Mouse (Mus musculus) kidney, postnatal 0 days (tissue): ENCODE data around the gene Timd4. TPM values are rescaled to one million over a fixed set of nuclear protein-coding genes. Genes with fewer than 3 reads are reported as not detected.

Experiments used
- ATAC-seq: fragments of 200-750 bp; cut with Nextera tagmentation; replicated peaks from 2 replicates; pipeline ENCODE4 v1.8.0; 2017; ENCODE audit warnings: low read depth, moderate number of reproducible peaks, moderate TSS enrichment, moderate library complexity; ENCODE audit not compliant: low FRiP score
- DNase-seq: peaks from one replicate; pipeline ENCODE4 v3.0.0-alpha.2; 2016; ENCODE audit warnings: low spot score
- H3K27ac ChIP-seq: fragments of 300-500 bp; sonication (generic); 2 replicates; pipeline ENCODE4 v1.5.1; 2014; ENCODE audit warnings: mild to moderate bottlenecking
- H3K27me3 ChIP-seq: fragments of 300-500 bp; sonication (generic); 2 replicates; pipeline ENCODE4 v1.6.1; 2014; ENCODE audit warnings: low read length, mixed read lengths; ENCODE audit not compliant: insufficient read depth
- H3K36me3 ChIP-seq: fragments of 300-500 bp; sonication (generic); 2 replicates; pipeline ENCODE4 v1.6.1; 2014; ENCODE audit warnings: low read length, mixed read lengths; ENCODE audit not compliant: insufficient read depth
- H3K4me1 ChIP-seq: fragments of 300-500 bp; sonication (generic); replicated peaks from 2 replicates; pipeline ENCODE4 v1.6.1; 2014; ENCODE audit warnings: antibody characterized with exemption, low read length, mixed read lengths; ENCODE audit not compliant: insufficient read depth
- H3K4me2 ChIP-seq: fragments of 300-500 bp; sonication (generic); 2 replicates; pipeline ENCODE4 v1.6.1; 2014; ENCODE audit warnings: mild to moderate bottlenecking, low read length, moderate library complexity, mixed read lengths
- H3K4me3 ChIP-seq: fragments of 300-500 bp; sonication (generic); replicated peaks from 2 replicates; pipeline ENCODE4 v1.5.1; 2014; ENCODE audit warnings: low read depth, low read length
- H3K9ac ChIP-seq: fragments of 300-500 bp; sonication (generic); 2 replicates; pipeline ENCODE4 v1.6.1; 2014; ENCODE audit warnings: low read depth, low read length
- H3K9me3 ChIP-seq: fragments of 300-500 bp; sonication (generic); replicated peaks from 2 replicates; pipeline ENCODE4 v1.6.1; 2016; ENCODE audit warnings: low read length, inconsistent platforms, mixed read lengths
- CTCF ChIP-seq: IDR thresholded peaks from 2 replicates; pipeline ENCODE4 v1.5.1; 2016; ENCODE audit warnings: antibody characterized with exemption, low read depth, mild to moderate bottlenecking, moderate library complexity
- WGBS: fragments of 180-500 bp; shearing (Covaris S2); extraction: QIAGEN DNeasy Blood & Tissue Kit; methylation state at CpG from one replicate; pipeline ENCODE4 v1.1.7; 2014; 5-methylcytosine and 5-hydroxymethylcytosine counted together
- polyA plus RNA-seq: library from polyadenylated mRNA; unstranded; fragments of >200 nt; fragmentation: Nextera tagmentation; extraction: Ambion mirVana; gene quantifications from 2 replicates; pipeline ENCODE4 v1.2.1, GENCODE M21; 2015

Gene Timd4
- polyA plus RNA-seq, 1 experiment from 2014 or later, result 0.11 TPM

DNA sequence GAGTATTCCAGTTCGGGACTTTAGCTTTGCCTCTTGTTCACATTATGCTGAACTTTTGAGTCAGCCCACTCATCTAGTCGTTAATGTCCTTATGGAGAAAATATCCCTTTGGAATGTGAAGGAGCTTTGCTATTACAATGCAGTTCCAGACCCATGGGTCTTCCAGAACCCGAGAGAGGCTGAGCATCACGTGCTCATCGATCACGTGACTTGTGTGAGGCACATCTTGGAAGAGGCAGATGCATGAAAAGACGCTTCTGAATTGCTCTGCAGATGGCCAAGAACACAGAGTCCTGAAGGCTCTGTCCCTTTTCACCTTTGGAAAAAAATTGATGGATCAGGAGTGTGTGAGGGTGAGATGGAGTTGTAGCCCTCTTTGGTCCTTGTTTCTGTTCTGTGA, 58.0 kb downstream of the Timd4 start:
- no peak overlapping the region for H3K27ac ChIP-seq

DNA sequence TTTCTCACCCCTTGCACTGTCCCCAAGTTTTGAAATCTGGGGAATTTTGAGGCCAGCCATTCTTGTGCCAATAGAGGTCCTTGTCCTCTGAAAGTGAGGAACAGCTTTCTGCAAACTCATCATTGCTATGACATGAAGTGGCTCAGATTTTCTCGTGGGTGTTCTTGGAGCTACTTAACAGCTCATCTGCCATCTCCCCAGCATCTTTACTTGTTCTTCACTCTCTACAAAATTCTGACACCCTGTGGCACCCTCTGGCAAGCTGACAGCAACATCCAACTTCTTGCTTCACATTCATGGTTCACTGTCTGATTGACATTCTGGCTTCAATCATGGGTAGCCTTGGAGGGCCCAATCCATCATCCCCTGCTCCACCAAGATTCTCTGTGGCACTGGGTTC, 65.2 kb downstream of the Timd4 start:
- Histone ChIP-seq H3K9me3 (no peaks in the 10 kb centered on the region), H3K36me3 (no peaks in the 10 kb centered on the region), H3K4me3 (no peak overlapping the region), H3K4me1 (no peaks in the 10 kb centered on the region), H3K4me2 (no peak overlapping the region), H3K9ac (no peak overlapping the region), H3K27ac (no peak overlapping the region), H3K27me3 (no peaks in the 10 kb centered on the region)
- DNase-seq (no peak), ATAC-seq (no peak)
- 67% methylated on average over 1 of the region's 1 CpGs for WGBS
- no peak for TF ChIP-seq CTCF

More for the DNA sequence above, 58.0 kb downstream of the Timd4 start:
- no peak overlapping the region for H3K9ac ChIP-seq
- no peaks in the 10 kb centered on the region for H3K4me1 ChIP-seq
- H3K27me3 ChIP-seq, result no peaks in the 10 kb centered on the region
- DNase-seq (no peak), ATAC-seq (no peak)
- WGBS, result 80% methylated on average over 7 of the region's 7 CpGs
- no peaks in the 10 kb centered on the region for H3K36me3 ChIP-seq
- no peak overlapping the region for H3K4me3 ChIP-seq
- no peak overlapping the region for H3K4me2 ChIP-seq
- no peak for TF ChIP-seq CTCF
- no peaks in the 10 kb centered on the region for H3K9me3 ChIP-seq

DNA sequence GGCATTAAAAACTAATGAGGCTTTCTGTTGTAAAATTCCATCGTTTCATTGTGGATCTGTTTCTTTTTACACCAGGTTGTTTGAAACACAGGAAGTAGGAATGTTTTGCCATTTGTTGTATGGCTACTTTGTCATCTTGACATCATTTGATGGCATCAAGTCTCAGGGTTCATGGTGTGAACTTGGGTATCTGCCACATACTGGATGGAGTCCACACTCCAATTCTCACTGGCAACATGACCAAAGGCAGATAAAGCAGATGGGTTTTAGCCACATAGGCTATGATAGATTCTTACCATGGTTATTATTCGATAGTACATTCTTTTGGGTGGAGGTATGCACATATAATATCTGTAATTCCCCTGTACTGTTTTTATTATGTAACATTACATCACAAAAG, 71.9 kb downstream of the Timd4 start:
- Histone ChIP-seq H3K4me1 (no peaks in the 10 kb centered on the region), H3K4me3 (no peak overlapping the region), H3K9ac (no peak overlapping the region), H3K4me2 (no peak overlapping the region), H3K27me3 (no peaks in the 10 kb centered on the region), H3K9me3 (no peaks in the 10 kb centered on the region), H3K36me3 (no peaks in the 10 kb centered on the region), H3K27ac (no peak overlapping the region)
- no peak for ATAC-seq
- no peak for DNase-seq
- TF ChIP-seq CTCF, result no peak
- 81% methylated on average over 2 of the region's 2 CpGs for WGBS

- Histone ChIP-seq H3K9me3 (no peaks in the 10 kb centered on the region), H3K36me3 (no peaks in the 10 kb centered on the region), H3K9ac (no peak overlapping the region), H3K27me3 (no peaks in the 10 kb centered on the region), H3K4me2 (no peak overlapping the region), H3K4me3 (no peak overlapping the region), H3K4me1 (no peaks in the 10 kb centered on the region), H3K27ac (no peak overlapping the region)
- WGBS, result 45% methylated on average over 3 of the region's 3 CpGs
- ATAC-seq (no peak), DNase-seq (peak; percentile 42)
- no peak for TF ChIP-seq CTCF
Measured at GRCm38 (mm10) chr11:46889093-46889492, 78.5 kb downstream of the Timd4 start.

Other genes starting within 250 kb of the Timd4 start
- not detected in 2 replicates for gene BC053393, start 239.3 kb upstream of the Timd4 start, polyA plus RNA-seq
- 0.07 and 0.54 TPM in 2 replicates for gene Dppa1, start 181.5 kb upstream of the Timd4 start, polyA plus RNA-seq
- 0.67 and 0.70 TPM in 2 replicates for gene Timd2, start 103.7 kb upstream of the Timd4 start, polyA plus RNA-seq
- gene Havcr1, start 75.7 kb upstream of the Timd4 start, polyA plus RNA-seq, result 0.80 and 0.93 TPM in 2 replicates